Mouse (Mus musculus): ENCODE data around the gene Lpcat1. TPM values are rescaled to one million over a fixed set of nuclear protein-coding genes. Genes with fewer than 3 reads are reported as not detected.

Lpcat1 gene
- polyA plus RNA-seq, 1 experiment from 2014 or later = 18.0 TPM

GRCm38 (mm10) chr13:73446494-73446893 is 20.5 kb upstream of the Lpcat1 start:
- no peak for DNase-seq (ENCODE audit: low spot score)

DNA sequence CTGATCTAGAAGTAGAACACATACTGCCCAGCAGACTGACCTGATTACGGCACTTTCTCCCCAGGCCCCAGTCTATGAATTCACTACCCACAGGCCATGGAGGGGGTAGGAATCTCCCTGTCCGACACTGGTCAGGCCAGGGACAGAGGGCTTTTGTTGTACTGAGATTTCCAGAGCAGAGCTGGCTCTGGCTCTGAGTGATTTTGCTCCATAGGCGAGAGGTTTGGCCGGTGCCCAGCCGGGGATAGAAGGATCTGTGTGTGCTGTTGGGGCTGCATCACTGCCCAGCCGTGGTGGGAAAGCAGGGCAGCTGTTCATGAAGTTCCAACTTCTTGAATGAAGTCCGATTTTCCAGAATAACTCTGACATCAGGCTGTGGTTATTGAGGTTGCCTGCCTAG is 20.1 kb upstream of the Lpcat1 start:
- no peak for DNase-seq (ENCODE audit: low spot score)

GRCm38 (mm10) chr13:73447478-73447877 is 19.5 kb upstream of the Lpcat1 start:
- no peak for DNase-seq (ENCODE audit: low spot score)

DNA sequence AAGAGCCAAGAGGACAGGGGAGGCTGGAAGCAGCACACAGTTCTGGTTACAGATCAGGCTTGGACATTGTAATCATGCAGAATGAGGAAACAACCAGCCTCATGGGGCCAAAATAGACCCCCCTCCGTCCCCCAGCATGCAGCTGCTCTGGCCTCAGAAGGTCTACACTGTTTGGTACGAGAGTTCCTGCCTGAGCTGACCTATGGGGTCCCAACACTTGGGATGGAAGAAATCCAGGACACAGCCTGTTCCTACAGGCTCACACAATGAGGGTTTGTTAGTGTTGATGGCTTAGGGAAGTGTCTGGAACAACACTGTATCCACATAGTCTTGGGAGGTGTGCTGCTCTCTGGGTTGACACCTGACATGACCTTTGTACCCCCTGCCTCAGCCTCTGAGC is 18.8 kb upstream of the Lpcat1 start:
- no peak for DNase-seq (ENCODE audit: low spot score)

- DNase-seq (ENCODE audit: low spot score) = no peak
Measured at GRCm38 (mm10) chr13:73448723-73449122, 18.3 kb upstream of the Lpcat1 start.

DNA sequence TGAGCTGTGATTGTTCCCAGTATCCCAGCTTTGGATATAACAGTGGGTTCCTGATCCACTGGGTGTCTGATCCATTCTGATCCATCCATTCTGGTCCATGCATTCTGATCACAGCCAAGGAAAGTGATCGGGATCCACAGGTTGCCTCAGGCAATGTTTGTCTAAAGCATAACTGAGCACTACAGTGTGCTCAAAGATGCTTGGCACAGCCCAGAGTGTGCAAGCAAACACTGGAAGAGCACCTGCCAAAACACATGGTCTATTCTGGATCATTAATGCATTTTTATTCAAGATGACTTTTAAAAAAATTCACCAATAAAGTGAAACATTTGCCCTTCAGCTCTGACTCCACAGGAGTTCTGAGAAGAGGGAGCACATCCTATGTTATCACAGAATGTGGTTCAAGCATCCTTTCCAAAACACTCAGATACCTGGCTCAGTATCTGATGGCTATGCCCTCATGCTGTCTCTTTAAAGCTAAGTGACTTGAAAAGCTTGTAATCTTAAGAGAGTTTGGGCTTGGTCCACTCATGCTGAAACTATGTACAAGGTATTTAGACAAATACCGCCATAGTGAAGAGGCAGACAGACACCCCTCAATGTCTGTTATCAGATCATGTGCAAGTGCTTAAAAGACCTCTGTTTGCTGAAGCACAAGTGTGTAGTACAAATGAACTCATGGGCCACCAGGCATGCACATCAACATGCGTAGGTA is 13.3 kb upstream of the Lpcat1 start:
- DNase-seq (ENCODE audit: low spot score) = no peak

DNA sequence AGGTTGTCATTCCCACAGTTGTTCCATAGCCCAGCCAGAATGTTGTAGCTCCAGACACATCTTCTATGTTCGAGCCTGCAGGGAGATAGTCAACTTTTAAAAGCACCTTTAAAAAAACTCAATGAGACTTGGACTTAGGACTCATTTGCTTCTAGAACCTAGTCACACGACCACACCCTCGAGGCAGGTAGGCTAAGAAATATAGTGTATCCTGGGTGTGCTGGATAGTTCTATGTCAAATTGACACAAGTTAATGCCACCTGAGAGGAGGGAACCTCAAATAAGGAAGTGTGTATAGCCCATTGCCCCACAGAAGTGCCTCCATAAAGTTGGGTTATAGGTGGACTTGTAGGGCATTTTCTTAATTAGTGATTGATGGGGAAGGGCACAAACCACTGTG is 11.7 kb upstream of the Lpcat1 start:
- DNase-seq (ENCODE audit: low spot score) = no peak

DNA sequence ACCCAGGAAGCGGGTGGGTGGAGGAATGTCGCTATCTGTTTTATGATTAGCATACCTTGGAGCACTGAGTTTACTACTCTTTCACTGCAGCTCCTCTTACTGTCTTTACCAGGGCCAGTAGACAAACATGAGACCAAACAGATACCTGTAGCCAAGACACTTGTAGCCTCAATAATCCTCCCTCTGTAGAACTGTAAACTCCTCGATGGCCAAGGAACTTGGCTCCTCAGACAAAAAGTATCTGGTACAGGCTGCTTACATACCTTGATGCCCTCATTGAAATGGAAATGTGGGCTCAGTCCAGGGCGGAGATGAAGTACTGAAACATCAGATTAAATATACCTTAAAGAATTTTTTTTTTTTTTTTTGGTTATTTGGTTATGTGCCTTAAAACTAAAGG is 9.7 kb upstream of the Lpcat1 start:
- DNase-seq (ENCODE audit: low spot score) = no peak

GRCm38 (mm10) chr13:73457741-73458140 is 9.3 kb upstream of the Lpcat1 start:
- DNase-seq (ENCODE audit: low spot score) = no peak

GRCm38 (mm10) chr13:73458719-73459118 is 8.3 kb upstream of the Lpcat1 start:
- DNase-seq (ENCODE audit: low spot score) = no peak

GRCm38 (mm10) chr13:73459189-73459850 is 7.7 kb upstream of the Lpcat1 start:
- no peak for DNase-seq (ENCODE audit: low spot score)

DNA sequence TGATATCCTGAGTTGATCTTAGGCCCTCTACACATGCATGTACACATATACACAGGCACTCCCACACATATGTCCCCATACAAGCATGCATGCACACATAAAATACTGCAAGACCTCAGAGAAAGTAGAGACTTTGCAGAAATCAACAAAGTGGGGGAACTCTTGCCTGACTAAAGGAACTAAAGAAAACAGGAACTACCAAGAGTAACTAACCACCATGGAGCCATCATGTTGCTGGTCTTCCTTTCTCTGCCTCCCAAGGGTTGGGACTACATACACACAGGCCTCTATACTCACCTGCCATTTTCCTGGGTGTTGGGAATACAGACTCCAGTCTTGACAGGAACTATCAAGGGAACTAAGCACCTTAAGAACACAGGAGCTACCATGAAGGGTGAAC is 5.4 kb upstream of the Lpcat1 start:
- no peak for DNase-seq (ENCODE audit: low spot score)

GRCm38 (mm10) chr13:73465156-73465555 is 1.8 kb upstream of the Lpcat1 start:
- DNase-seq (ENCODE audit: low spot score) = no peak

GRCm38 (mm10) chr13:73466411-73466810 is 586 bp upstream of the Lpcat1 start:
- DNase-seq (ENCODE audit: low spot score) = no peak

DNA sequence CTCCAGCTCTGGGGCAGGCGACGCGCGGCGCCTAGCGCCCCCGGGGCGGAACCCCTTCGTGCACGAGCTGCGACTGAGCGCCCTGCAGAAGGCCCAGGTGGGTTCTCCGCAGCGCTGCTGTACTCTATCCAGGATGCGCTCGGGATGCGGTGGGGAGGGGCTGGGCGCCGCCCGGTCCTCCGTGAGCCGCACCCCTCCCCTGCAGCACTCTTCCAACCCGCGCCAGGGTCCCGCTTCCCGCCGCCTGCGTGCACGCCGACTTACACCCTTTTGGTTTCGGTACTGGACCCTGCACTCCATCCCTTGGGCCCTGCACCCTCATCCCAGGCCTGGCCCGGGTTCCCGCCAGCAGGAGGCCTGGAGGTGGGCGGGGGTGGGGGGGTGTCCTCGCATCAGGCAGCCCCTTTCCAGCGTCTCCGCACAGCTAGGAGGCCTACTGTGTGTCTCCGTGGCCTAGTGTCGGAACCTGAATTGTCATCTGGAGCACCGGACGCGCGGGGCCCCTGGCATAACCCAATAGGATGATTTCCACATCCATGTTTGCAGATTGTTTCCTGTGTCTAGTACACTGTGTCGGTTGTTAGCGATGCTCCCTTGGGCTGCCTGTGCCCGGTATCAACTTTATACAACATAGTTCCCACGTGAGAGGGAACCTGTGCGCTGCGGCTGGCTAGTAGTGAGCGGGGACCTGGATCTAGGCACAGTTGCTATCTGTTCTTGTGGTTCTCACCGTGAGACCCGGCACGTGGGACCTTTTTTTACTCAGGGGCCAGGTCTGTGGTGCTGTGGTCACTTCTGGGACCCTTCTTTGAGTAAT is 632 bp downstream of the Lpcat1 start:
- peak; percentile 37 for DNase-seq (ENCODE audit: low spot score)

GRCm38 (mm10) chr13:73468834-73469233 is 1.8 kb downstream of the Lpcat1 start:
- no peak for DNase-seq (ENCODE audit: low spot score)

DNA sequence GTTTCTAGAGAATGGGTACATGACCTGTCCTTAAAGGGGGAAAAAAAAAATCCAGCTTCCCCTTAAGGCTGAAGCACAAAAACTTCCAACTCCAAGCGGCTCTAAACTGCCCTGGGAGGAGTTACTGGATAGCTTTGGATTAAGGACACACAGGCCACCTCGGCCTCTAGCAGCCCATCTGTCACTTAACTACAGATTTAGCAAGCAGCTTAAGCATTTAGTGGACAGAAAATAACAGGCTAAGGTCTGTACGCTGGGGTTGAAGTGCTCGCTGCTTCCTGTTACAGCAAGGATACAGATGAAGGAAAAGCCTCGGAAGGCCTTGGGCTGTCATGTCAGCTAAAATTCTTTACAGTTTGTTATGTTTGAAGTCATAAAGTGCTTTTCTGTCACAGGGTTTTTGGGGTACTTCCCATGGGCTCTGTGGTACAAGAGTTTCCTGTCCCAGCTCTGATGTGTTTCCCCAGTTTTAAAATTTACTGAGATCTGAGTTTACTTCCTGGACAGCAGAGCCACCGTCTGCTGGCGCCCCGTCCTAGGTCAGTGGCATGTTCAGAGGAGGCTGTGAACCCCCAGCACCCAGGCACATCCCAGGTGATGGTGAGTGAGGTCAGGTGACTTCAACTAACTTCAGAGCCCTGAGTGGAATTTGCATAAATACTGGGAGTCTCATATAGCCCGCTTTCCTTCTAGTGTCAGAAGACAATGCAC is 2.4 kb downstream of the Lpcat1 start:
- peak; percentile 30 for DNase-seq (ENCODE audit: low spot score)

DNA sequence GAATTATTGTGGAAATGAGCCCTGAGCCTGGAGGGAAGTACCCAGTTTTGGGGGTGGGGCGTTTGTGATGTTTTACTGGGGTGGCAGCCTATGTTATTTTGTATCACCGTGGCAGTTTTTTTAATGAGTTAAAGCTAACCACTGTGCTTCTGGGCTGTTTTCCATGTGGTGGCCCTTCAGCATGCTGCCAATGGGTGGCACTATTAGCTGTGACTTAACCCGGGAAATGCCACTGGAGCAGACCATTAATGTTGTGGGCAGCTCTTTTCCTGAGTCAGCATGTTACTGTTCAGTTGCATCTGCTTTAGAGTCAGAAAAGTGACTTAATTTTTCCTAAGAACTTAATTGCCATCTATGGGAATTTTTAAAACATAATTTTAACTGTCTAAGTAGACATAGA is 5.5 kb downstream of the Lpcat1 start:
- no peak for DNase-seq (ENCODE audit: low spot score)

DNA sequence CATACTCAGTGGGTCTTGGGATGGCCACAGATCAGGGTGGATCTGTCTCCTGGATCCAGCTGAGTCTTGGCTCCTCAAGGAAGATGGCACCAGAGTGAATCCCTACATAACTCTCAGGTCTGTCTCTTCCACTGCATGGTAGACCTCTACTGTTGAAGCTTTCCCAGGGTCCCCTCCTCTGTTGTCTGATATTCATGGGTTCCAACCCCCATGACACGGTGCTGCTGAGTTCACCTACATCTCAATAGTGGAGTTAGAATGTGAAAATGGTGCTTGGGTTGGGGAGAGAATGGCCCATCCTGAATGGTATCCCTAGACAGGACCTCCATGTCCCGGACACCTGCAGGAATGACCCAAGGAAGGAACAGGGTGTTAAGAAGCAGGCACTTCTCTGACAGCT is 6.7 kb downstream of the Lpcat1 start:
- DNase-seq (ENCODE audit: low spot score) = no peak

GRCm38 (mm10) chr13:73474163-73474562 is 7.2 kb downstream of the Lpcat1 start:
- DNase-seq (ENCODE audit: low spot score) = no peak

Data from thymus, postnatal 0 days (tissue).